Mouse (Mus musculus): ENCODE measurements around the gene Zcchc14.
"Not testable (repeated sequence)": the region's sequence is repeated elsewhere in the genome, so short reads cannot be mapped to it uniquely, and the experiment has no call there.

Zcchc14 gene

DNA sequence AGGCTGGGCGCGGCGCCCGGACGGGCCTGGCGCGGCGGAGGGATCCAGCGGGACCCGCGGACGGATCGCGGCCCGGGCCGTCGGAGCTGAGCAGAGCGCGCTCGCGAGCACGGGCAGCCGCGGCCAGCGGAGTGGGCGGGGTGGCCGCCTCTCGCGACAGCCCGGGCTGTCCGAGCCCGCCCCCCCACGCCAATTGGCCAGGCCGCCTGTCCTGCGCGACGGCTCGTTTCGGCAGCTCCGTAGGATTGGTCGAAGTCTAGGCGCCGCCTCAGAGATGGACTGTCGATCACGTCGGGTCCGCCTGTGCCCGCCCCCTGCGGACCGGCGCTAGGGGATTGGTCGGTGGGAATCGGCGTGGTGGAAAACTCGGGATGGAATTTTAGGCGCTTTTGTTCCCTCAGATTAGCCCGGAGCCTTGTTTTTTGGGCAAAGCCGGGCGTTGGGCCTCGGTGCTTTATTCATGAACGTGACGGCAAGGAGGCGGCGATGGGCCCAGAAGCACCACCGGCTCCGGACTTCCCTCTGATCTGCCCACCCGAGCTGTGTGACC lies at the start of gene Zcchc14:
TSS of gene Zcchc14 (minus strand) at position 128 of the 550 bp plus-strand sequence.
- DNase-seq (ENCODE audit: low read depth in 2 of 2, low spot score in 2 of 2) = no peak

DNA sequence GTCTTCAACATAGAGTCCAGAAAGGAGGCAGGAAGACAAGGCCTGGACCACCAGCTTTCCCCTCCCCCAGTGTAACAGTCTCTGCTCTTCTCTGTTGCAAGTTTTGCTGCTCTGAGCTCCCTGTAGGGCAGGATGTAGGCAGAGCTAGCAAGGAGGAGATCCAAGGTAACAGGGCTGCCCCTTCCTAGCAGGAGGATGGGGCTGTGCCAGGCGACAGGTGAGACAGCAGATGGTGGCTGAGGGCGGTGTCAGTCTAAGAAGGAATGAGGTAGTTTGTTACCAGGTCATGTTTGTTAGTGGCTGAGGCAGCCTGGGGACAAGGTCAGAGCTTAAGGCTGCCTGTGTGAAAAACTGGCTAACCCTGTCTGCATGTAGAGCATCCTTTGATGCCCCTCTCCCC lies 47.2 kb upstream of the Zcchc14 start:
- DNase-seq (ENCODE audit: low read depth in 2 of 2, low spot score in 2 of 2) = no peak

DNA sequence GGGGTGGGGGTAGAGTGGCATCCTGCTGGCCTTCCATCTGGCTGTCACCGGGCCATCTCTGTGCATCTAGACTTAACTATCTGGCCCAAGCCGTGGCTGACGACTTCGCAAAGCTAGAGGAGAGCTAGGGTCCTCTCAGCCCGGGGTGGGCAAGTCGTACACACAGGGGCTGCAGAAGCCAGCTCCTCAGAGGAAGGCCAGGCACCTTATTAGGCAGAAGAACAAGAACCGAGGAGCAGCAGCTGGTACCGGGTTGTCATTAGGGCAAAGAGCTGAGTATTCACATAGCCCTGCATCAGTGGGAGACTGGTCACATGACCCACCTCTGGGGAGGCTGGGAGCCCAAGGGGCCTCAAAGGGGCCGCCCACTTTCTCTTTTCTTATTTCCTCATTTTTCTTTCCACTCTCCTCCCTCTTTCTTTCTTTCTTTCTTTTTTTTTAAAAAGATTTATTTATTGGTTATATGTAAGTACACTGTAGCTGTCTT lies 46.0 kb upstream of the Zcchc14 start:
- DNase-seq (ENCODE audit: low read depth in 2 of 2, low spot score in 2 of 2) = no peak

DNA sequence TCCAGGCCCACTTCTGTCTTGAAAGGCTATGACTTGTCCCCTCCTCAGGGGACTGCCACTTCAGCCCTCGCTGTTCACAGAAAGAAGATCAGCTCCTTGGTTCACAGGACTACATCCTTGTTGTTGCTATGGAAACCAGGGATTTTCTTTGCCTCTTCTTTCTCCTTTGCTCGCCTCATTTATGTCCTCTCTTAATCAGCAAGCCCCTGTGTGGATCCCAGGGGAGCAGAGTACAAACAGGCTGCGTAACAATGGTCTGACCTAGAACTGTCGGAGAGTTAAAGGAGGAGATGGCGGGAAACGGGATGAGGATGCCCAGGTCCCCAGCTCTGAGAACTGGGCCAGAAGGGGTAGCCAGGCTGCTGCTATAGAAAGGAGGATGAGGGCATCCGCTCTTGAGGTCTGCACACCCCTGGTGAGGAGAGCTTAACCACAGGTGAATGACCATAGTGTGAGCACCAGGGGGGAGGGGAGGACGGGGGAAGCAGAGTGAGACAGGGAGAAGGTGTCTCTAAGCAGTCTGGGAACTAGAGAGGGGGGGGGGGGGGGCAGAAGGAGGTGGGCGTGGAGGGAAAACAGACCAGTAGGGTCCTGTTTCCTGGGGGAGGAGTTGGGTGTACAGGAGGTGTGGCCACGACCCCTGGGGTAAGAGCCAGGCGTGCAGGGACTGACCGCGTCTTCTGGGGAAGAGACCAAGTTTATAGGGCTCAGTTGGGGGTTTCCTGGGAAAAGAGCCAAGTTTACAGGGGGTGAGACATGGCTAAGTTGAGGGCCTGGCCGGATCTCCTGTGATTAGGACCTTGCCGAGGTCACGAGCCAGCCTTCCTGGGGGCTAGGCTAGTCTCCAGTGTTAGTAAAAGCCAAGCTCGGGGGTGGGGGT lies 45.3 kb upstream of the Zcchc14 start:
- DNase-seq (ENCODE audit: low read depth in 2 of 2, low spot score in 2 of 2) = no peak

DNA sequence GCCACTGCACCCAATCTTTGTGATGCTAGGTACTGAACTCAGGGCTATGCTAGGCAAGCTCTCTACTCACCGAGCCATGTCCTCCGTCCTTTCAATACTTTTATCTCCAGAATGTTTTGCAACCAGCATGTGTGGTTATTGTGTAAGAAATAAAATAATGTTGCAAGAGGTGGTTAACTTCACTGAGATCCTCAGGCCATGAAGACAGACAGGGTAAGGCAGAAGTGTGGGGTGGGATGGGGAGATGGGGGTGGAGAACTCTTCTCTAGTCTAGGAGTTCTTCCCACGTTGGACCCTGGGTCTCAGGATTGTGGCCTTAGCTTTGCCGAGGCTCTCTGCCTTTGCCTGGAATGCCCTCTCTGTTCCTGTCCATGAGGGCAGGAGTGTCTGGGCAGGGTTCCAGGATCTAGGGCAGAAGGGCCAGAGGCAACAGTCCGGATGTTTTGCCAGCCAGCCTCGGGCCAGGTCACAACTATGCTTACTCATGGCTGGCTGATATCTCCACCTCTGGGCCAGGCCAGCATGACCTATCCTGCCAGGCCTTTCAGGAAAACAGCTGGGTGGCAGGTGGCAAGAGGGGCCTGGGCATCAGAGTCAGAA lies 43.0 kb upstream of the Zcchc14 start:
- no peak for DNase-seq (ENCODE audit: low read depth in 2 of 2, low spot score in 2 of 2)

DNA sequence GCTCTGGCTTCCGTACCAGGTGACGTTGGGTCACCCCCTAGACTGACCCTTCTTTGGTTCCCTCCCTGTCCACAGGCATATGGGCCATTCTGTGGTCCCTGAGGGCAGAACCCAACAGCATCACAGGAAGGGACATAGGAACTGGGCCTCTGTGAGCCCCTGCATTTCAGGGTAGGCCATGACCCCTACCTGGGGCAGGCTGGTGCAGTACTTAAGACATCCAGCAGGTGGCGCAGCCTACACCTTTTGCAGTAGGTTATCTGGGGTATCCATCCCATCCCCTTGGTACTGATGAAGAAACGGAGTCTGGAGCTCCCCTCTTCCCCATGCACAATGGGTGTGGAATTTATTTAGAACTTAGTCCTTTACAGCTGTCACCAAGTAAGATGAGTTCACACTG lies 41.8 kb upstream of the Zcchc14 start:
- peak; percentile 44 to 57 for DNase-seq (ENCODE audit: low read depth in 2 of 2, low spot score in 2 of 2)

DNA sequence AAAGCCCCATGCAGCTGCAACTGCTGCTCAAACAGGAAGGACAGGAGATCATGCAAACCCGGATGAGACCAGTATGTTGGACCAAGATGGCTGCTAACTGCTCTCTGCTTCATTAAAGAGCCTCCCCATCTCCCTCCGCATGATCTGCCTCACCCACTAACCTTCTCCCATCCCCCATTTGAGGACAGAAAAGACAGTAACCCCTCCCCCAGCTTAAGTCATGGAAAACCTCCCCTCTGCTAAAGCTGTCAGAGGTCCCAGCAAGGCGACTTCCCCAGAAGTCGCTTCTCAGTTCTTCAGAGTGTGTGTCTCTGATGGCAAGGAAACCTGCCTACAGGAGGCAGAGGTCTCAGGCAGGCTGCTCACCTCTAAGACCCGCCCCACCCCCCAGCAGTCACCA lies 35.8 kb upstream of the Zcchc14 start:
- no peak for DNase-seq (ENCODE audit: low read depth in 2 of 2, low spot score in 2 of 2)

DNA sequence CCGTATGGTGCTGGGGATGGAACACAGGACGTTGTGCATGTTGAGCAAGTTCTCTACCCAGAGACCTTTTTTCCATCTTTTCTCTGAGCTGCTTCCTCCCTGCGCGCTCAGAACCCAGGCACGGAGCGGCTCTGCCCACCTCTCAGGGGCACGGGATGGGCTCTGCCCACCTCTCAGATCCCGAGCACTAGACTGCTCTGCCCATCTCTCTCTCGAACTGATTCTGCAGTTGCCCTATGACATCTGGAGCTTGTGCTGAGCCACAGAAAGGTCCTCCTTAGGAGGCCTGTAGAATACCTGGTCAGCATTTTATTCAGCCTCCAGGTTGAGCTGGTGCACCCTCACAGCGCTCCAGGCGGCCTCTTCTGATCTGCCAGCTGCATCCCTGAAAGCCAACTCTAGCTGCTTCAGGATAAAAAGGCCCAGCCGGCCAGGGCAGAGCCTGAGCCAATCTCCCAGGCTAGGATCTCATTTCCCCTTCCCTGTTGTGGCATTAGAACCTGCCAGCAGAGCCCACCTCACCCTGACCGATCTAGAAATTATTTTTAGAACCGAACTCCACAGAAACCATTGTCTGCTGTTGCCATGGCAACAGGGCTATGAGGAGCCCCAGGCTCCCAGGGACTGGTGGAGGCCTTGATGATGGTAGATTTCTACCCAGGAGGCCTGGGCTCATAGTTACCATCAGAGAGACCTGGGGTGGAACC lies 34.9 kb upstream of the Zcchc14 start:
- DNase-seq (ENCODE audit: low read depth in 2 of 2, low spot score in 2 of 2) = no peak

DNA sequence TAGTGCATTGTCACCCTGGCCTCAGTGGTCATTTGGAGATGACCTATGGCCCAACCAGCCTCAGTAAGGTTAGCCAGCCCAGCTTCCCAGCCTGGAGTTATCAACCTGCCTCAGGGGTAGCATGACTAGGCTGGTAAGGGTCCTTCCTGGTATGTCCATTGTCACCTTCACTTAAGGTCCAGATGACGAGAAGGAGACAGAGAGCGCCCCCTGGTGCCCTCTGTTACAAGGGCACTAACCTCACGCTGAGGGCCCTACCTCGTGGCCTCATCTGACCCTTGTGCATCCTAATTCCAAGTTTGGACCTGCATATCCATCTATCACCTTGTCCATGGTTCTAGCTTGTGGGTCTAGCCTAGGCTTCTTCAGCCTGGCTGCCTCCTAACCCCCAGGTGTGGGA lies 32.7 kb upstream of the Zcchc14 start:
- DNase-seq (ENCODE audit: low read depth in 2 of 2, low spot score in 2 of 2) = no peak

DNA sequence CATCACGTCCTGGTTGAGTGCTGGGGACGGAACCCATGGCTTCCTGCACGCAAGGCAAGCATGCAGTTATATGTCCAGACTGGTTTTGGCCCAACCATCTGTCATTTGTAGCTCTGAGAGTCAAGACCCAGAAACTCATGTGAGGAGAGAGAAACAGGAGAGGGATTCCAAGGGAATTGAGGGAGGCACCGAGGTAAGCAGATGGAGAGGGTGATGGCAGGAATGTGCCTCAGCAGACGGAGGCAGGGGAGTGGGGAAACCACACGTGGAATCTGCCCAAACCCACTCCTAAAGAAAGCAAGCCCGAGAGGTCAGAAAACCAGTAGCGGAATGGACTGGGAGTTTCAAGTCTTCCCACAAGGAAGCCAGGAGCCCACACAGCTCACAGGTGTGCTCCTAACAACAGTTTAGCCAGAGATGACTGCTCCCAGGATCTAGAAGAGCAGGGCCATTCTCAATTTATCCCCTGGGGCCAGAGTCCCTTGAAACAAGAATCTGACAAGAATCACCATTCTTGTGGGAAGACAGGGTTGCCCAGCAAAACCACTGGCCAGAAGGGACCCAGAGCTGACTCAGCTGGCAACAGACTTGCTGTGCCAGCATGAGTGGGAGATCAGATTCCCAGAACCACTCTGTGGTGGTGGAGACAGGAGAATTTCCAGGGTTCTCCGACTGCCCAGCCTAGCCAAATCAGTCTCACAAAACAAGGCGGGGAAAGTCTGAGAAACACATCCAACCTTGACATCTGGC lies 30.6 kb upstream of the Zcchc14 start:
- DNase-seq (ENCODE audit: low read depth in 2 of 2, low spot score in 2 of 2) = no peak

DNA sequence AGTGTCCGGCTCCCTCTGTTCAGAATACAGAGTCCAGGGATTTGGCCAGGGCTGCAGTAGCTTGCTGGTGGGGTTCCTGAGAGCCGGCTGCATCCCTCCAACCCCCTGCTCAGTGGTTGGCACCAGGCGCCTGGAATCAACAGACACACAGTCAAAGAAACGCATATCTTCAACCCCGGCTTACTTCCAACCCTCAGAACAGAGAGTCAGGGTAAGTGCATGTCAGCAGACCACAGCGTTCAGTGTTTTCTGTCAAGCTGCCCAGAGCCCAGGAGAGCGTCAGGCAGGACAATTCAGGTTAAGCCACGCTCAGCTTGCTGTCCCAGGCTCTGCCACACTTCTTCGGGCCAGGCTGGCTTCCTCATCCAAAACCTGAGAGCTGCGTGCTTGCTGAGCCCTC lies 28.8 kb upstream of the Zcchc14 start:
- no peak for DNase-seq (ENCODE audit: low read depth in 2 of 2, low spot score in 2 of 2)

DNA sequence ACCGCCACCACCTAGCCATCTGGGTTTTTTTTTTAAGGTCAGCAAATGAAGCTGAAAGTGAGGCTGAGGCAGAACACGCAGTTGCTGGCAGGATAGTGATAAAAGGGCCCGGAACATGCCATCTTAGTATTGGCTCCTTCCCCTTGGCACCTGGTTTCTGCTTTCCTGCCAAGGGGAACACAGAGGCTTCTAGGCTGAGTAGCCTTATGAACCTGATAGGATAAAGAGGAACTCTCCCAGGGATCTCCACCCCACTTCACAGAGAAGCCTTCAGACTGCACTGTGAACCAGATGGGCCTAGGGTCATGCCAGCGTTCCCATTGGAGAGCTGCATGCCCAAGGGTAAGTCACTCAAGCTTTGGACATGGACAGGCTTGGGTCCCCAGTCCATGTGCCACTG lies 28.2 kb upstream of the Zcchc14 start:
- no peak for DNase-seq (ENCODE audit: low read depth in 2 of 2, low spot score in 2 of 2)

DNA sequence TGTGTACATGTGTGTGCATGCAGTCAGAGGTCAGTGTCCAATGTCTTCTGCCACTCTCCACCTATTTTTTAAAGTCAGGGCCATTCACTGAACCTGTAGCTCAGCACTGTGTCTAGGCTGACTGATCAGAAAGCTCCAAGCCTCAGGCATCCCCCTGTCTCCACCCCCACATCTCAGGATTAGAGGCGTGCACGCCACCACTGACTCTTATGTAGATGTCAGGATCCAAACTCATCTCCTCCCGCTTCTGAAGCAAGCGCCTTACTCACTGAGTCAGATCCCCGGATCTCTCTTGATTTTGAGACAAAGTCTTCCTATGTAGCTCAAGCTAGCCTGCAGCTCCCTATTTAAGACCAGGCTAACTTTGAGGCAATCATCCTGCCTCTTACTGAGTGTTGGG lies 26.0 kb upstream of the Zcchc14 start:
- DNase-seq (ENCODE audit: low read depth in 2 of 2, low spot score in 2 of 2) = no peak

DNA sequence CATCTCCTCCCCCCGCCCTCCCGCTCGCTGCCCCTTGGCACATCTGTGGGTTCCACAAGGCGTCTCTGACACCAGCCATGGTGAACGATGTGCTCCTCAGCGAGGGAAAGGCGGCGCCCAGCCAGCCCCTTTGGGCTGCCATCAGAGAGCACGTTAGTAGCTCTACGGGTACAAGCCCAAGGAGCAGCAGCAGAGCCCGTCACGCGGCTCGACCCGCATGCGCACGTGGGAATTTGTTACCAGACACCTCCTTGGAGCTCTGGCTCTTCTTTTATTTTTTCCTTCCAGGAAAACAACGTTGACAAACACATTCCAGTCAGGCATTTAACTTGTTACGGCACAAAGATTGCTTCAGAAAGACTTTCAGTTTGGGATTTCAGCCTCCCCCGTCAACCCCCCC lies 23.0 kb upstream of the Zcchc14 start:
- no peak for DNase-seq (ENCODE audit: low read depth in 2 of 2, low spot score in 2 of 2)

DNA sequence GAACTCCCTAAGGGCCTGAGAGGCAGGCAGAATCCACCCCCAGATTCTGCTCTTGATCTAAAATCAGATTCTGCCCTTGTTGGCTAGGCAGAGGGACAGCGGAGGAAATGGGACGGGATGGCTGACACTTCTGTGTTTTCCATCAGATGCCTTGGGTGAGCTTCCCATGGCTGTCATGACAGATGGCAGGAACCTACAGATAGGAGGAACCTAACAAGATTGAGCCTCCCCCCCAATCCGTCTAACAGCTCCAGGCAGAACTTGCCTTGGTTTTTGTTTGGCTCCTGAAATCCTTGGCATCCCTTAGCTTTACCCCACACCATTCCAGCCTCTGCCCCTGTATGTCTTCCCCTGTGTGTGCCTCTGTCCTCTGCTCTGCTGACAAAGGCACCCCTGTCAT lies 22.5 kb upstream of the Zcchc14 start:
- no peak for DNase-seq (ENCODE audit: low read depth in 2 of 2, low spot score in 2 of 2)

DNA sequence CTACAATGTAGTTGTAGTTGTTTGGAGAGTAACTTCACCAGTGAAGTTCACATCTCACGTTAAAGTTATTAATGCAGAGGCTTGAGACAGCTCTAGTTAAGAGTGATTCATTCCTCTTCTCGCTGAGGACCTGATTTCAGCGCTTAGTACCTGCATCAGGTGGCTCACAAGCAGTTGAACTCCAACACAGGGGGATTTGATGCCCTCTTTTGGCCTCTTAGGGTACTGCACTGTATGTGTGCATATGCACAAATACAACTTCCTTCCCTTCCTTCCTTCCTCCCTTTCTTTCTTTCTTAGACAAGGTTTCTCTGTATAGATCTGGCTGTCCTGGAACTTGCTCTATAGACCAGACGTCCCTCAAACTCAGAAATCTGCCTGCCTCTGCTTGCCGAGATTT lies 21.8 kb upstream of the Zcchc14 start:
- DNase-seq (ENCODE audit: low read depth in 2 of 2, low spot score in 2 of 2) = no peak

DNA sequence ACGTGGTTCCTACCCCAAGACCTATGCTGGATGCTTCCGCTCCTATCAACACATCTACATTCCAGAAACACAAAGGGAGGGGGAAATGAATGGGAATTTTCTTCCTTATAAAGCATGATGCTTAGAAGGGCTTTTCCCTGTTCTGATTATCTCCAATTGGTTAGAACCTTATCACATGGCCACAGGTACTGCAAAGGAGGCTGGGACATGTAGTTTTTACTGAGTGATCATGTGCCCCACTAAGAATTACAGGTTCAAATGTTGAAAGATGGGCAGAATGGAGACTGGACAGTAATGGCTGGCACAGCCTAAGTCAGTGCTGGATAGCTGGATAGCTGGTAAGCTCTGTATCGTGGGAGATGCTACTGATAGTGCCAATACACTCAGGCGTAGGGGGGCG lies 21.2 kb upstream of the Zcchc14 start:
- no peak for DNase-seq (ENCODE audit: low read depth in 2 of 2, low spot score in 2 of 2)

DNA sequence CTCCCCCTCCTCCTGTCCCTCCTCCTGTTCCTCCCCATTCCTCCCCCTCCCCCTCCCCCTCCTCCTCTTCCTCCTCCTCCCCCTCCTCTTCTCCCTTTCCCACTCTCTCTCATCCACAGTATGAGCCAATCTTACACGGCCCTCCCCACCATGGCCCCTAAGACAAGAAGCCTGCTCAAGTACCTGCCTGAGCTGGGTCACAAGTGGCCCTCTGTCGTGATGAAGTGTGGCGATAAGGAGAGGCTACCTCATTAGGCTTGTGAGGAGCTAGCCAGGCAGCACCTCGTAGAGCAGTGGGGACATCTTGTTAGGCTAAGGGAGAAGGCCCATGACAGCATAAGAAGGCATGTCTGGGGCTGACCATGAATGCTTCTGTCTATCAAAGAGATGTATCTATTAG lies 20.5 kb upstream of the Zcchc14 start:
- DNase-seq (ENCODE audit: low read depth in 2 of 2, low spot score in 2 of 2) = no peak

DNA sequence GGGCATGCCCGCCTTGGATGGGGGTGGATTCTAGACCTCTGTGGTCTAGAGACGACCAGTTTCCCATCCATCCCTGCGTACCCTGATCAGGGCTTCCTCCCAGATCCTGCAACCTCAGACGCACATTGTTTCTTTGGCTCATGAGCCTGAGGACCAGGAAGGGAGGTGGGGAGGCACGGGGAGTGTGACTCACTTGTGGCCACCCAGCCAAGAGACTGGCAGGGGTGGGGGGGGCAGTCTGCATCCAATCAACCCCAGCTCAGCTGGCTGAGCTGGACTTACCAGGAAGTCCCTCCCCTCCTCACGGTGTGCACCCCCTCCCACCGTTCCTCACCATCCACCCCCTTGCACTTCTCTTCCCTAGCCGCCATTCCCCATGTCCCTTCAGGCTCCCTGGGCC lies 16.5 kb upstream of the Zcchc14 start:
- no peak for DNase-seq (ENCODE audit: low read depth in 2 of 2, low spot score in 2 of 2)

DNA sequence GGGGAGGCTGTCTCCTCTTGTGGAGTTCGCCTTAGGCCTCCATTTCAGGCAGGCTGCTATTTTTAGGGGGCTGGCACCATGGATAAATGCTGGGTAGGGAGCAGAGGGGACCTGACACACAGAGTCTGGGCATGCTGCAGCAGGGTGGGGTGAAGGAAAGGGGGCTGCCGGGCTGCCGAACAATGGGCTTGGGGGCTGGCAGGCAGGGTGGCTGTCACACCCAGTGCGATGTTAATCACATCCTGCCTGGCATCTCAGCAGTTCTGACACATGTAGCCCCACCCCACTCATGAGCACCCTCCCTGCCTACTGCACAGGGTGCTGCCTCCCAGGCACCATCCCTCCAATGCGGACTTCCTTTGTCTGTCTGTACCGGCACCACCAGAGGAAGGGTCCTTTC lies 15.9 kb upstream of the Zcchc14 start:
- DNase-seq (ENCODE audit: low read depth in 2 of 2, low spot score in 2 of 2) = no peak

DNA sequence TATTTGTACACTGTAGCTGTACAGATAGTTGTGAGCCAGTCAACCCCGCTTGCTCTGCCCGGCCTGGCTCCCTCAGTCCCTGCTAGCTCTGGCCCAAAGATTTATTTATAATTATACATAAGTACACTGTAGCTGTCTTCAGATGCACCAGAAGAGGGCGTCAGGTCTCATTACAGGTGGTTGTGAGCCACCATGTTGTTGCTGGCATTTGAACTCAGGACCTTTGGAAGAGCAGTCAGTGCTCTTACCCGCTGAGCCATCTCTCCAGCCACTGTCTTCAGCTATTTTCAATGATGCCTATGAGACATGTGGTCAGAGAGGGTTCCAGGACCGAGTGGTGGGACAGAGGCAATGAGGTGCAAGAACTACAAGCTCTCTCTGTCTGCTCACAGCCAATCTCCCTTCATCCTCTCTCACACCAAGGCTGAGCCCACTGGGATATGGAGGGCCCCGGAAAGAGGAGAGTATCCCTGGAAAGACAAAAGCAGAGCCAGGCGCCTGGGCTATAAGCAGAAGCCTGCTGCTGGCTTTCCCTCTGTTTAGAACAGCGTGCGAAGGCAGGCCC lies 15.3 kb upstream of the Zcchc14 start:
- DNase-seq (ENCODE audit: low read depth in 2 of 2, low spot score in 2 of 2) = not testable (repeated sequence)
